Mouse (Mus musculus) regulatory T cell (primary cell): Measurements from ENCODE around the gene Has3.
"Not testable (repeated sequence)": the region's sequence is repeated elsewhere in the genome, so short reads cannot be mapped to it uniquely, and the experiment has no call there.

Experiments
- in situ Hi-C: fragments of 300-600 bp; cut with MboI, MseI; formaldehyde crosslinking; loops from one replicate; pipeline ENCODE4 v1.15.1; 2025; ENCODE audit warnings: high pct_unique_total_duplicates

Has3 gene

GRCm38 (mm10) chr8:106884826-106885400 lies 14.9 kb downstream of the Has3 start:
- in situ Hi-C loops = loop anchor here (5.0 kb wide), 1 partner anchor 198 kb away; no protein-coding TSS in a partner anchor

GRCm38 (mm10) chr8:106887336-106888189 lies 17.5 kb downstream of the Has3 start:
- in situ Hi-C loops = loop anchor here (5.0 kb wide), 1 partner anchor 200 kb away; no protein-coding TSS in a partner anchor

GRCm38 (mm10) chr8:106888803-106889202 lies 18.8 kb downstream of the Has3 start:
- in situ Hi-C loops = loop anchor here (5.0 kb wide), 1 partner anchor 202 kb away; no protein-coding TSS in a partner anchor

- in situ Hi-C loops = loop anchor here (10.0 kb wide), 1 partner anchor 262 kb away; the partner anchor contains the start of gene Cyb5b
Observed at GRCm38 (mm10) chr8:106892210-106892805, 22.3 kb downstream of the Has3 start.

DNA sequence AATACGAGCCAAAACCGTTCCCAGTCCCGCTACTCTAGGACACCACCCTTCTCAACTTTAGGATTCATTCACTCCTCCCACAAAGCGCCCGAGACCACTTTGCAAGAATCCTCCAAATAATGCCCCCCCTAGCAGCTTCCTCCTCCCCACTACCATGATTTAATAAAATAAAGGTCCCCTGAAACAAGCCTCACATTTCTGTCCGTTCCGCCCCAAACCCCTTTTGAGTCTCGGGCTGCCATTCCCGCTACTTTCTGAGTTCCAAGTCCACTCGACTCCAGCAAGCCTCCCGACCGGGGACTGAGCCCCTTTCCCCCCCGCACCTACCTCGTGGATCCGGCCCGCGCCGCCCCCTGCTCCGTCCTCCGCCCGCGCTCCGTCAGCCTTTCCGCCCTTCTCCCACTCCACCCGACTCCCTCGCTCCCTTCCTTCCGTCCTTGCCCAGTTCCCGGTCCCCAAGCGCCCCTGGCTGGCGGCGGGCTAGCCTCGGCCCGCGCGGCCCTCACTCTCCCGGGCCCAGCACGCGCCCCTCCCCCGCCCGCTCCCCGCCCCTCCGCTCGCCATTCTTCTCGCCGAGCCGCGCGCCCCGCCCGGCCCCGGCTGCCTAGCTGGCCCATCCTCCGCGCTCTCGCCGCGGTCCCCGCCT lies 22.9 kb downstream of the Has3 start:
- in situ Hi-C loops = loop anchor here (10.0 kb wide), 1 partner anchor 262 kb away; the partner anchor contains the start of gene Cyb5b

DNA sequence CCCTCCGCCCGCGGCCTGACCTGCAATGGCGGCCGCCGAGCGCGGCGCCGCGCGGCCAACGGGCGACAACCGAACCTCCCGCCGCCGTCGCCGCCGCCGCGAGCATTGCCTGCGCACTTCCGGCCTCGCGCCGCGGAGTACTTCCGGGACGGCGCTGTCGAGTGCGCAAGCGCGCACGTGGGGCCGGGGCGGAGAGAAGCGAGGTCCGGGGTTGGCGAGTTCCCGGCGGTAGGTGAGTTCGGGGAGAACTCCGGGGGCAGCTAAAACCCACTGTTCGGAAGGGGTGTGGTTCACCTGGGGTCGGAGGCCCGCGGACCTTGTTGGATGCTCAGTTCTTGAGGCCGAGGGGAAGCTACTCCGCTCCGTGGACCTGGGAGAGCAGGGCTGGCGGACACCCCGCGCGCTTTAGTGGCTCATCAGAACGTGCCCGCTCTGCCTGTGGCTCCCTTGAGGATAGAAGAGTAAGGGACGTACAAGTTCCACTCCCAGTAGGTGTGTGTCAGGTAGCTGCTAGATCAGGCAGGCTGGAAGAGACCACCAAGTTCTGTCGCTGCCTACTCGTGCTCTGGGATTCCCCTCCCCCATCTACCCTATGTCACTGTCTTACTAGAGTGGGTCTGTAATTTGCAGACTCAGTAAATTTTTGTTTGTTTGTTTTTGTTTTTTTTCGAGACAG lies 23.6 kb downstream of the Has3 start, which contains the start of gene Utp4:
Gene Utp4, plus strand, starts transcription at position 156 of the 676 bp plus-strand sequence.
- in situ Hi-C loops = loop anchor here (10.0 kb wide), 1 partner anchor 261 kb away; the partner anchor contains the start of gene Cyb5b

- in situ Hi-C loops = loop anchor here (10.0 kb wide), 1 partner anchor 255 kb away; the partner anchor contains the start of gene Cyb5b
Observed at GRCm38 (mm10) chr8:106899473-106899872, 29.4 kb downstream of the Has3 start.

- in situ Hi-C loops = no loop called here
Observed at GRCm38 (mm10) chr8:106905727-106906480, 35.9 kb downstream of the Has3 start.

- in situ Hi-C loops = no loop called here
Observed at GRCm38 (mm10) chr8:106906635-106907034, 36.6 kb downstream of the Has3 start.

- in situ Hi-C loops = no loop called here
Observed at GRCm38 (mm10) chr8:106907450-106907849, 37.4 kb downstream of the Has3 start.

GRCm38 (mm10) chr8:106908291-106908690 lies 38.2 kb downstream of the Has3 start:
- in situ Hi-C loops = no loop called here

- in situ Hi-C loops = no loop called here
Observed at GRCm38 (mm10) chr8:106913631-106914030, 43.6 kb downstream of the Has3 start.

DNA sequence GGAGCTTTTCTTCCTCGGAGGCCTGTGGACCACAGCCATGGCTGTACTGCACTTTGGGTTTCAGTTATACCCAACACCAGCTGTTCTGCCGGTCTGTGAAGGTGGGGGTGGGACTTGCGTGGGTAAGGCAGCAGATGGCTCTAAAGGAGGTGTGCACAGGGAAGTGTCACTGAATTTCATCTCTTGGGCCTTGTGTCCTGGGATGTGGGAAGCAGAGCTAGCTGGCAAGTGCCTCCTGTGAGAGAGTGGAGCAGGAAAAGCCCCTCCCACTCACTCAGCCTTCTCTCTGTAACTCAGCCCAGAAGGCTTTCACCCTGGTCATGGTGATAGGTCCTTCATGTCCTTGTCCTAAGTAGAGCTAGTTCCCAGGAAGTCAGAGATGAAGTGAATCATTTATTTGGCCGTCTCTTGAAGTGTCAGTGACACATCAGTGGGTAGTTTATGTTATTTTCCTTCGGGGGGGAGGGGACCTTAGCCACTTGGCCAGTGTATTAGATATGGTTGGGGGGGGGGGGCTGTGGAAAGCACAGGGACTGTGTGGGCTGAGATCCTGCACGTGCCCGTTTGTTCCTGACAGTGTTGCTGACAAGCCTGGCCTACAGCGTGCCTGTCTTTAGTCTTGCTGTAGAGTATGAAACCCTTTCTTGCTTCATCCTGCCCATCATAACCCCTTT lies 49.8 kb downstream of the Has3 start:
- in situ Hi-C loops = loop anchor here (5.0 kb wide), 1 partner anchor 82 kb away; no protein-coding TSS in a partner anchor

GRCm38 (mm10) chr8:106920395-106920741 lies 50.3 kb downstream of the Has3 start:
- in situ Hi-C loops = loop anchor here (5.0 kb wide), 1 partner anchor 82 kb away; no protein-coding TSS in a partner anchor

DNA sequence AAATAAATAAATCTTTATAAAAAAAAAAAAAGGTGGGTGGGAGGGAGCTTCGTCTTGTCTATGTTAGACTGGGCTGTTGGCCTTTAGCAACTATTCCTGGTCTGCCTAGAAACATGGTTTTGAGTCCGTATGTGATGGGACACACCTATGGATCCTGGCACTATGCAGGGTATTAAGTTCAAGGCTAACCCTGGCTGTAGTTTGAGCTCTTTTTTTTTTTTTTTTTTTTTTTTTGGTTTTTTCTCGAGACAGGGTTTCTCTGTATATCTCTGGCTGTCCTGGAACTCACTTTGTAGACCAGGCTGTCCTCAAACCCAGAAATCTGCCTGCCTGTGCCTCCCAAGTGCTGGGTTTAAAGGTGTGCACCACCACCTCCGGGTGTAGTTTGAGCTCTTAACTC lies 54.0 kb downstream of the Has3 start:
- in situ Hi-C loops = loop anchor here (5.0 kb wide), 1 partner anchor 78 kb away; no protein-coding TSS in a partner anchor

GRCm38 (mm10) chr8:106924904-106925349 lies 54.9 kb downstream of the Has3 start:
- in situ Hi-C loops = loop anchor here (5.0 kb wide), 1 partner anchor 77 kb away; no protein-coding TSS in a partner anchor

DNA sequence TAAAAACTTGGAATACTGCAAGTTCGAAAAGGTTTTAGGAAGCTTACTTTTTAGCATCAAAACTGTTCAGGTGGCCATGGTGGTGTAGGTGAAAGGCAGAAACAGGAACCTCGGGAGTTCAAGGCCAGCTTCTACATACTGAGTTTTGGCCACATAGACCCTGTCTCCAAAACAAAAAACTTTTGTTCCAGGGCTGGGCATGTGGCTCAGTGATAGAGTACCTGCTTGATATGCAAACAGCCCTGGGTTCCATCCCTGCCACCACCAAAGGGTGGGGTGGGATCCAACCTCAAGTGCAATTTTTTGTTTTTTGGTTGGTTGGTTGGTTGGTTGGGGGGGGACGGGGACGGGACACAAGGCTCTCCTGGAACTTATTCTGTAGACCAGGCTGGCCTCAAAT lies 55.4 kb downstream of the Has3 start:
- in situ Hi-C loops = no loop called here

DNA sequence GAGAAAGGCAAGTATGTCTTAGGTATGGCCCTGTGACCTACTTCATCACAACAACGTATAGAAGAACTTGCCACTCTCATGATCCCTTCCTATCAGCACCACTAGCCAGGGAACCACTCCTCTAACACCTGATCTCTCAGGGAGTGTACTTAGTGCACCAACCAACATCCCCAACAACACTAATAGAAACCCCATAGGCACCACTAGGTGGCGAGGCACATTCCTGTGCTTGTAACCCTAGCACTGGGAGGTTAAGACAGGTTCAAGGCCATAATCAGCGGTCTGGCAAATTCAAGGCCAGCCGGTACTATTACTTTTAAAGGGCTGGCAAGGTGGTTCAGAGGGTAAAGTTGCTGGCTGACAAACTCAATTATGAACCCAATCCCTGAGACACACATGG lies 57.2 kb downstream of the Has3 start:
- in situ Hi-C loops = no loop called here

DNA sequence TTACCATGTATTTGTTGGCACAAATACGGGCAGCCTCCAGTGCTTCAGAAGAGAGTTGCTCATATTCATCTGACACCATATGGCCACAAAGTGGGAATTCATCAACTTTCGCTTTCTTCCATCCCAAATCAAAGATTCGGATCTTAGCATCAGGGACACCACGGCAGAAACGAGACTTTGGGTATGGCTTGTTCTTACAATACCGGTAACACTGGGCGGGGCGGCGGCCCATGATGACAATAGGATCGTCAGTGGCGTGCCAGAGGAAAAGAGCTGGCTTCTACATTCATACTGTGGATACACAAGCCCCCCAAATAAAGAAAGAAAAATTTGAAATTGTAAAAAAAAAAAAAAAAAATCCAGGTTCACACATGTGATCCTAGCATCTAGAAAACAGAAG lies 58.1 kb downstream of the Has3 start:
- in situ Hi-C loops = not testable (repeated sequence)
